Comparison of ENCODE assay signal across 9 mouse cellular contexts in the genomic region with DNA sequence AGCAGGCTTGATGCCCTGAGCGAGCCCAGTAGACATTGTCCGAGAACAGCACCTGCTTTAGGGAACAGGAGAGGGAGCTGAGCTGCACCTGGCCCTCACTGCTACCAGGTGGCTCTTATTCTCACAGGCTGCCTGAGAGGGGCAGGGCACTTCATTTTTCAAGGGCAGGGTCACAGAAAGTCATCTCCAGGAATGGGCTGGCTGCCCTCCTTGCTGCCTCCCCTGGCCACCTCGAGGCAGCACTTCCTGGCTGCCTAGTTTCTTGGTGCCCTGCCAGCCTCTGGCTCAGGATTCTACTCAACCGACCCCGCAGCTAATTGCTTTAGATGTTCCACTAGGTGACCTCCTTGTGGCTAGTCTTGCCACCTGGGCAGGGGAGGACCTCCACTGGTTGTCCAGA. TPM values are rescaled to one million over a fixed set of nuclear protein-coding genes. Genes with fewer than 3 reads are reported as not detected.
DNase-seq lines count a peak whose midpoint lies in the region; ATAC-seq lines count a peak whose summit lies in the region.
"Had no signal": no experiment of that assay in that cellular context is flagged by ENCODE, and none has a peak within 500 bp of the region (broad histone marks: within the 10 kb centered on the region; RNA-seq: fewer than 3 reads in every experiment).

No protein-coding gene starts in this region.

- H3K27ac ChIP-seq in midbrain, embryonic 13.5 days = no peak overlapping the region
- no peak overlapping the region for H3K27ac ChIP-seq in midbrain, embryonic 10.5 days (replicated peaks)
- H3K27ac ChIP-seq: neural tube, embryonic 15.5 days had no signal

- H3K9ac ChIP-seq in midbrain, embryonic 13.5 days (replicated peaks) = no peak overlapping the region
- H3K9ac ChIP-seq: neural tube, embryonic 15.5 days had no signal

- 40% methylated on average over 5 of the region's 5 CpGs for WGBS in midbrain, embryonic 13.5 days
- WGBS in midbrain, embryonic 10.5 days = 46% methylated on average over 5 of the region's 5 CpGs

- intact Hi-C loops in heart, postnatal 10 days (cut with DNase I) = loop anchor here (2.0 kb wide), 1 partner anchor 31 kb away; no protein-coding TSS in a partner anchor

- no peaks in the 10 kb centered on the region for H3K36me3 ChIP-seq in midbrain, embryonic 13.5 days
- H3K36me3 ChIP-seq in midbrain, embryonic 10.5 days = no peaks in the 10 kb centered on the region
- H3K36me3 ChIP-seq: neural tube, embryonic 15.5 days had no signal

- H3K4me3 ChIP-seq in midbrain, embryonic 13.5 days (replicated peaks) = no peak overlapping the region
- H3K4me3 ChIP-seq in midbrain, embryonic 10.5 days = no peak overlapping the region

- peaks cover 10% of the 10 kb centered on the region for H3K4me1 ChIP-seq in midbrain, embryonic 13.5 days (replicated peaks)
- peaks cover 28% of the 10 kb centered on the region for H3K4me1 ChIP-seq in midbrain, embryonic 10.5 days

- no peak for ATAC-seq in midbrain, embryonic 13.5 days

- no peaks in the 10 kb centered on the region for H3K9me3 ChIP-seq in midbrain, embryonic 13.5 days
- no peaks in the 10 kb centered on the region for H3K9me3 ChIP-seq in midbrain, embryonic 10.5 days (replicated peaks)
- H3K9me3 ChIP-seq: neural tube, embryonic 15.5 days had no signal

- H3K27me3 ChIP-seq in midbrain, embryonic 13.5 days = peaks cover 60% of the 10 kb centered on the region
- H3K27me3 ChIP-seq in midbrain, embryonic 10.5 days (ENCODE audit: low read depth, poor library complexity, severe bottlenecking) = peaks cover 65% of the 10 kb centered on the region

- H3K4me2 ChIP-seq in midbrain, embryonic 13.5 days (replicated peaks) = no peak overlapping the region

- DNase-seq in adrenal gland, postnatal 10 days = peak; percentile 39
- DNase-seq in adrenal gland, adult 2 months = no peak
- peak; percentile 22 for DNase-seq in brain, adult 2 months (ENCODE audit: low read depth, low spot score)
- peak; percentile 83 to 85 for DNase-seq in heart, postnatal 10 days
- peak; percentile 74 to 87 for DNase-seq in kidney, postnatal 25 days
- no peak for DNase-seq in spleen, postnatal 4 days (ENCODE audit: low spot score in 2 of 2)
- no peak for DNase-seq in midbrain, embryonic 10.5 days (ENCODE audit: low spot score)

RNA-seq across cellular contexts. Expression of a gene that starts 2.0 kb away (rescaled TPM):
- total RNA-seq in adrenal gland, postnatal 10 days (2021) = 1 to 10 TPM; 4.4 to 5.0 TPM
- 1 to 10 TPM; 1.9 to 4.1 TPM for total RNA-seq in adrenal gland, adult 2 months (2021)
- polyA plus RNA-seq in adrenal gland, adult 2 months (2012; rRNA removed) = 14.2 and 17.2 TPM in 2 replicates
- 10 to 100 TPM; 40.9 to 42.0 TPM for total RNA-seq in heart, postnatal 10 days (2021)
- 0.82 and 0.89 TPM in 2 replicates for polyA plus RNA-seq in midbrain, embryonic 13.5 days (2015; fragmentation: Nextera tagmentation; extraction: Ambion mirVana)
- polyA plus RNA-seq in midbrain, embryonic 10.5 days (2016; fragmentation: Nextera tagmentation; extraction: Ambion mirVana) = 0.69 and 1.1 TPM in 2 replicates

RNA-seq across cellular contexts. Expression of a gene that starts 13.8 kb away (rescaled TPM):
- total RNA-seq in adrenal gland, postnatal 10 days (2021) = 1 to 10 TPM in 1 of 2 experiments, under 1 TPM in 1; 0.99 to 1.0 TPM
- total RNA-seq in adrenal gland, adult 2 months (2021) = under 1 TPM; 0.23 to 0.24 TPM
- 0.40 and 0.48 TPM in 2 replicates for polyA plus RNA-seq in adrenal gland, adult 2 months (2012; rRNA removed)
- total RNA-seq in heart, postnatal 10 days (2021) = under 1 TPM; 0.43 to 0.62 TPM
- 0.95 and 1.2 TPM in 2 replicates for polyA plus RNA-seq in midbrain, embryonic 13.5 days (2015; fragmentation: Nextera tagmentation; extraction: Ambion mirVana)
- polyA plus RNA-seq in midbrain, embryonic 10.5 days (2016; fragmentation: Nextera tagmentation; extraction: Ambion mirVana) = 0.62 and 0.93 TPM in 2 replicates

RNA-seq across cellular contexts. Expression of a gene that starts 39.2 kb away (rescaled TPM):
- total RNA-seq in adrenal gland, postnatal 10 days (2021) = 10 to 100 TPM; 26.9 to 31.2 TPM
- total RNA-seq in adrenal gland, adult 2 months (2021) = 10 to 100 TPM; 23.3 to 30.9 TPM
- polyA plus RNA-seq in adrenal gland, adult 2 months (2012; rRNA removed) = 120 and 142 TPM in 2 replicates
- total RNA-seq in heart, postnatal 10 days (2021) = 10 to 100 TPM; 24.9 to 26.3 TPM
- polyA plus RNA-seq in midbrain, embryonic 13.5 days (2015; fragmentation: Nextera tagmentation; extraction: Ambion mirVana) = 102 and 104 TPM in 2 replicates
- 136 and 142 TPM in 2 replicates for polyA plus RNA-seq in midbrain, embryonic 10.5 days (2016; fragmentation: Nextera tagmentation; extraction: Ambion mirVana)

RNA-seq across cellular contexts. Expression of a gene that starts 55.7 kb away (rescaled TPM):
- 100 to 1,000 TPM; 499 to 511 TPM for total RNA-seq in adrenal gland, postnatal 10 days (2021)
- 100 to 1,000 TPM; 693 to 716 TPM for total RNA-seq in adrenal gland, adult 2 months (2021)
- 3,024 and 3,201 TPM in 2 replicates for polyA plus RNA-seq in adrenal gland, adult 2 months (2012; rRNA removed)
- total RNA-seq in heart, postnatal 10 days (2021) = 100 to 1,000 TPM; 630 to 639 TPM
- polyA plus RNA-seq in midbrain, embryonic 13.5 days (2015; fragmentation: Nextera tagmentation; extraction: Ambion mirVana) = 248 and 257 TPM in 2 replicates
- 267 and 279 TPM in 2 replicates for polyA plus RNA-seq in midbrain, embryonic 10.5 days (2016; fragmentation: Nextera tagmentation; extraction: Ambion mirVana)

Comparison
In these comparisons a context has a peak if more than half of its experiments do, and no peak if none do; other contexts are left out.
1. DNase-seq: peak in adrenal gland, postnatal 10 days (single experiment), brain, adult 2 months (single experiment), heart, postnatal 10 days (2 of 2) and kidney, postnatal 25 days (2 of 2); none in adrenal gland, adult 2 months (single experiment), spleen, postnatal 4 days (0 of 2) and midbrain, embryonic 10.5 days (single experiment).
2. RNA of a gene that starts 2.0 kb away (total RNA-seq): 40.9 to 42.0 TPM in heart, postnatal 10 days; 4.4 to 5.0 TPM in adrenal gland, postnatal 10 days and 1.9 to 4.1 TPM in adrenal gland, adult 2 months; every median in the first group is over 4 times any median in the second.